Mouse (Mus musculus): Measurements from ENCODE around the gene Bbip1.
"Not testable (repeated sequence)": the region's sequence is repeated elsewhere in the genome, so short reads cannot be mapped to it uniquely, and the experiment has no call there.

DNA sequence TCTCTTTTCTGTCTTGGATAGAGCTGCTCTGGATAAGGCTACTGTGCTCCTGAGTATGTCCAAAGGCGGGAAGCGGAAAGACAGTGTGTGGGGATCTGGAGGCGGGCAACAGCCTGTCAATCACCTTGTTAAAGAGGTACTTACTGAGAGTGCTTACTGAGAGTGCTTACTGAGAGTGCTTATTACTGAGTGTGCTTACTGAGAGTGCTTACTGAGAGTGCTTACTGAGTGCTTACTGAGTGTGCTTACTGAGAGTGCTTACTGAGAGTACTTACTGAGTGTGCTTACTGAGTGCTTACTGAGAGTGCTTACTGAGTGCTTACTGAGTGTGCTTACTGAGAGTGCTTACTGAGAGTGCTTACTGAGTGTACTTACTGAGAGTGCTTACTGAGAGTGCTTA, 22.4 kb downstream of the Bbip1 start:
- not testable (repeated sequence) for TF ChIP-seq CTCF (IDR thresholded peaks at IDR 0.05; ENCODE audit: low read depth, low read length); GATA1 (IDR thresholded peaks at IDR 0.05; ENCODE audit: borderline replicate concordance, low read length); TAL1 (conservative IDR thresholded peaks at IDR 0.05; ENCODE audit: low read depth, low read length)

All from G1E (cell line).